Mouse (Mus musculus) CH12.LX (cell line): ENCODE results near the gene Lonp2. TPM values are rescaled to one million over a fixed set of nuclear protein-coding genes. Genes with fewer than 3 reads are reported as not detected.

ENCODE experiments used
- DNase-seq: peaks from one replicate; pipeline ENCODE4 v3.0.0-alpha.2; 2013; ENCODE audit errors: extremely low read depth
- H3K27ac ChIP-seq: 2 replicates; pipeline ENCODE4 v1.5.1; 2012; ENCODE audit warnings: low read depth, mild to moderate bottlenecking, control low read depth, moderate library complexity; ENCODE audit not compliant: insufficient read depth
- H3K27me3 ChIP-seq: replicated peaks from 2 replicates; pipeline ENCODE3; 2012; ENCODE audit warnings: inconsistent platforms
- H3K36me3 ChIP-seq, 2 experiments: replicated peaks in 1 of 2; 2 replicates each; pipeline versions ENCODE3 to v1.6.1; 2012; ENCODE audit warnings: inconsistent platforms in 1 of 2, low read length in 1 of 2, mild to moderate bottlenecking in 1 of 2, mixed read lengths in 1 of 2, moderate library complexity in 1 of 2; ENCODE audit not compliant: control insufficient read depth in 1 of 2, insufficient read depth in 1 of 2
- H3K4me1 ChIP-seq, 2 experiments: 2 replicates each; pipeline ENCODE4 v1.6.1; 2012; ENCODE audit warnings: inconsistent platforms in 1 of 2, moderate library complexity in 1 of 2; ENCODE audit not compliant: insufficient read depth in 2 of 2, control insufficient read depth in 1 of 2
- H3K4me2 ChIP-seq: 2 replicates; pipeline ENCODE4 v1.6.1; 2012; ENCODE audit warnings: low read depth, mild to moderate bottlenecking, control low read depth; ENCODE audit not compliant: poor library complexity, insufficient read depth, severe bottlenecking
- H3K4me3 ChIP-seq, 3 experiments: fragments of 150-350 bp in 1 of 3; sonication (generic) in 1 of 3; replicated peaks in 1 of 3; 2 replicates each; pipeline versions ENCODE3 to v1.5.1; 2011 to 2012; ENCODE audit warnings: low read depth in 2 of 3, low read length in 2 of 3, mild to moderate bottlenecking in 2 of 3, moderate library complexity in 2 of 3, control low read depth in 1 of 3, improper control_type of control experiment in 1 of 3, inconsistent platforms in 1 of 3, mixed read lengths in 1 of 3; ENCODE audit not compliant: poor library complexity in 1 of 3
- H3K79me2 ChIP-seq: replicated peaks from 2 replicates; pipeline ENCODE4 v1.6.1; 2012; ENCODE audit warnings: mild to moderate bottlenecking, moderate library complexity; ENCODE audit not compliant: control insufficient read depth, poor library complexity, insufficient read depth, severe bottlenecking; ENCODE audit errors: extremely low read depth
- H3K9ac ChIP-seq: 2 replicates; pipeline ENCODE4 v1.6.1; 2012; ENCODE audit warnings: low read depth, mild to moderate bottlenecking, control low read depth, moderate library complexity; ENCODE audit not compliant: insufficient read depth
- H3K9me3 ChIP-seq: replicated peaks from 2 replicates; pipeline ENCODE3; 2012; ENCODE audit warnings: low read length, inconsistent platforms, mixed read lengths
- BHLHE40 ChIP-seq: IDR thresholded peaks from 2 replicates; pipeline ENCODE4 v1.6.1; 2011; ENCODE audit warnings: mild to moderate bottlenecking, low read depth, low read length, improper control_type of control experiment
- CHD2 ChIP-seq: IDR thresholded peaks from 2 replicates; pipeline ENCODE4 v1.6.1; 2011; ENCODE audit warnings: low read length, improper control_type of control experiment
- E2F4 ChIP-seq: IDR thresholded peaks from 2 replicates; pipeline ENCODE4 v1.6.1; 2011; ENCODE audit warnings: low read depth, low read length, improper control_type of control experiment; ENCODE audit not compliant: insufficient replicate concordance
- ELF1 ChIP-seq: IDR thresholded peaks from 2 replicates; pipeline ENCODE4 v1.6.1; 2014; ENCODE audit warnings: low read depth, mild to moderate bottlenecking, inconsistent platforms, low read length, improper control_type of control experiment
- EP300 ChIP-seq: IDR thresholded peaks from 2 replicates; pipeline ENCODE4 v1.6.1; 2011; ENCODE audit warnings: low read length, improper control_type of control experiment
- ETS1 ChIP-seq: conservative IDR thresholded peaks from 2 replicates; pipeline ENCODE4 v1.6.1; 2012; ENCODE audit warnings: low read depth, mild to moderate bottlenecking, inconsistent platforms, low read length, improper control_type of control experiment, moderate library complexity
- JUN ChIP-seq: IDR thresholded peaks from 2 replicates; pipeline ENCODE4 v1.6.1; 2011; ENCODE audit warnings: low read depth, mild to moderate bottlenecking, low read length, improper control_type of control experiment, moderate library complexity; ENCODE audit not compliant: insufficient read depth
- JUND ChIP-seq: conservative IDR thresholded peaks from 2 replicates; pipeline ENCODE4 v1.6.1; 2011; ENCODE audit warnings: low read depth, low read length, improper control_type of control experiment
- MAFK ChIP-seq: IDR thresholded peaks from 2 replicates; pipeline ENCODE4 v1.6.1; 2011; ENCODE audit warnings: low read length, improper control_type of control experiment; ENCODE audit not compliant: insufficient replicate concordance
- MAZ ChIP-seq: IDR thresholded peaks from 2 replicates; pipeline ENCODE4 v1.6.1; 2012; ENCODE audit warnings: low read depth, mild to moderate bottlenecking, inconsistent platforms, low read length, improper control_type of control experiment, moderate library complexity
- MEF2A ChIP-seq: IDR thresholded peaks from 2 replicates; pipeline ENCODE4 v1.6.1; 2014; ENCODE audit warnings: low read depth, mild to moderate bottlenecking, inconsistent platforms, low read length, improper control_type of control experiment, borderline replicate concordance
- MYC ChIP-seq: IDR thresholded peaks from 2 replicates; pipeline ENCODE4 v1.6.1; 2011; ENCODE audit warnings: low read depth, mild to moderate bottlenecking, improper control_type of control experiment, low read length
- NELFE ChIP-seq: IDR thresholded peaks from 2 replicates; pipeline ENCODE4 v1.6.1; 2011; ENCODE audit warnings: low read depth, low read length, improper control_type of control experiment
- NRF1 ChIP-seq: IDR thresholded peaks from 2 replicates; pipeline ENCODE4 v1.6.1; 2014; ENCODE audit warnings: low read depth, mild to moderate bottlenecking, inconsistent platforms, low read length, improper control_type of control experiment, moderate library complexity
- POLR2AphosphoS2 ChIP-seq: IDR thresholded peaks from 2 replicates; pipeline ENCODE4 v1.6.1; 2011; ENCODE audit warnings: low read depth, low read length, improper control_type of control experiment
- SMC3 ChIP-seq: IDR thresholded peaks from 2 replicates; pipeline ENCODE4 v1.6.1; 2011; ENCODE audit warnings: low read depth, low read length, improper control_type of control experiment
- UBTF ChIP-seq: IDR thresholded peaks from 2 replicates; pipeline ENCODE4 v1.6.1; 2012; ENCODE audit warnings: low read depth, mild to moderate bottlenecking, inconsistent platforms, low read length, improper control_type of control experiment, moderate library complexity
- USF1 ChIP-seq: IDR thresholded peaks from 2 replicates; pipeline ENCODE4 v1.6.1; 2014; ENCODE audit warnings: low read depth, mild to moderate bottlenecking, inconsistent platforms, low read length, improper control_type of control experiment
- ZC3H11A ChIP-seq: IDR thresholded peaks from 2 replicates; pipeline ENCODE4 v1.6.1; 2012; ENCODE audit warnings: low read depth, mild to moderate bottlenecking, inconsistent platforms, low read length, improper control_type of control experiment
- ZKSCAN1 ChIP-seq: IDR thresholded peaks from 2 replicates; pipeline ENCODE4 v1.6.1; 2012; ENCODE audit warnings: low read depth, inconsistent platforms, low read length, improper control_type of control experiment, borderline replicate concordance
- ZMIZ1 ChIP-seq: IDR thresholded peaks from 2 replicates; pipeline ENCODE4 v1.6.1; 2012; ENCODE audit warnings: low read depth, mild to moderate bottlenecking, inconsistent platforms, low read length, improper control_type of control experiment
- ZNF384 ChIP-seq: IDR thresholded peaks from 2 replicates; pipeline ENCODE4 v1.6.1; 2012; ENCODE audit warnings: low read depth, low read length, improper control_type of control experiment, inconsistent platforms
- dilution Hi-C: fragments of 300-500 bp; cut with MboI; formaldehyde crosslinking; loops from 2 replicates; pipeline ENCODE4 v1.14.3; 2020; ENCODE audit warnings: low sequenced_read_pairs; ENCODE audit not compliant: extremely low pct_unique_long_range_greater_than_20kb, extremely low pct_ligation_motif_present
- in situ Hi-C: fragments of 300-500 bp; cut with MboI; formaldehyde crosslinking; loops from 3 replicates; pipeline ENCODE4 v1.14.3; 2019; ENCODE audit warnings: low sequenced_read_pairs, low pct_ligation_motif_present, low pct_unique_long_range_greater_than_20kb, mixed read lengths
- polyA plus RNA-seq: library from polyadenylated mRNA; unstranded; fragments of >175 nt; gene quantifications from 2 replicates; pipeline ENCODE4 v1.2.1, GENCODE M21; 2012; ENCODE audit warnings: low read depth; ENCODE audit not compliant: insufficient read length
- total RNA-seq, 2 experiments: library from RNA; depleted of rRNA; stranded (reverse); fragments of 300-350 nt in 1 of 2; fragments of >200 nt in 1 of 2; gene quantifications; 2 replicates each; pipeline ENCODE4 v1.2.3; 2012 to 2014

The Lonp2 gene
- total and polyA plus RNA-seq, 3 experiments, result 25.6 to 27.8 (median 26.4) TPM

- in situ Hi-C loops (no loop called here), dilution Hi-C loops (no loop called here)
- Histone ChIP-seq H3K4me2 (no peak overlapping the region), H3K4me3 (no peak overlapping the region), H3K27ac (no peak overlapping the region), H3K36me3 (no peaks in the 10 kb centered on the region), H3K4me1 (peaks cover 0 to 15% of the 10 kb centered on the region in 2 experiments; a peak in 3 of 4 replicates), H3K9ac (no peak overlapping the region), H3K9me3 (no peaks in the 10 kb centered on the region), H3K79me2 (peaks cover 17% of the 10 kb centered on the region), H3K27me3 (no peaks in the 10 kb centered on the region)
- no peak for DNase-seq
- TF ChIP-seq BHLHE40, result no peak
- TF ChIP-seq MYC, result no peak
- TF ChIP-seq MEF2A, result no peak
- TF ChIP-seq NELFE, result no peak
- TF ChIP-seq ELF1, result no peak
- TF ChIP-seq ZC3H11A, result no peak
- no peak for TF ChIP-seq POLR2AphosphoS2
- no peak for TF ChIP-seq MAZ
- TF ChIP-seq JUND, result no peak
- no peak for TF ChIP-seq USF1
- TF ChIP-seq ZNF384, result no peak
Measured at GRCm38 (mm10) chr8:86735446-86736111, 111.7 kb downstream of the Lonp2 start.

- Histone ChIP-seq H3K4me1 (peaks cover 10 to 17% of the 10 kb centered on the region in 2 experiments; a peak in 2 of 4 replicates), H3K9ac (no peak overlapping the region), H3K27ac (no peak overlapping the region), H3K4me3 (no peak overlapping the region), H3K79me2 (peaks cover 48% of the 10 kb centered on the region), H3K9me3 (no peaks in the 10 kb centered on the region), H3K4me2 (no peak overlapping the region), H3K36me3 (no peaks in the 10 kb centered on the region), H3K27me3 (no peaks in the 10 kb centered on the region)
- in situ Hi-C loops (no loop called here), dilution Hi-C loops (no loop called here)
- TF ChIP-seq ETS1 (no peak), ZMIZ1 (no peak), JUND (no peak), MYC (no peak), MAFK (no peak), USF1 (no peak), CHD2 (no peak), ELF1 (no peak), NELFE (no peak), MEF2A (no peak), NRF1 (no peak), ZKSCAN1 (no peak), SMC3 (no peak), JUN (no peak), BHLHE40 (no peak), EP300 (no peak), E2F4 (no peak), UBTF (no peak)
- DNase-seq, result no peak
Measured at GRCm38 (mm10) chr8:86740899-86741298, 117.1 kb downstream of the Lonp2 start.
